Mouse (Mus musculus) midbrain, embryonic 16.5 days (tissue): ENCODE data around the gene Nptn. TPM values are rescaled to one million over a fixed set of nuclear protein-coding genes. Genes with fewer than 3 reads are reported as not detected.

Experiments used
- ATAC-seq: fragments of 200-750 bp; cut with Nextera tagmentation; 2 replicates; pipeline ENCODE4 v1.8.0; 2017; ENCODE audit warnings: moderate TSS enrichment
- H3K27ac ChIP-seq: fragments of 300-500 bp; sonication (generic); 2 replicates; pipeline ENCODE4 v1.5.1; 2014; ENCODE audit warnings: mild to moderate bottlenecking, low read length, mixed read lengths
- H3K27me3 ChIP-seq: fragments of 300-500 bp; sonication (generic); 2 replicates; pipeline ENCODE4 v1.6.1; 2014; ENCODE audit warnings: low read depth, low read length, mixed read lengths; ENCODE audit not compliant: control insufficient read depth, insufficient read depth
- H3K36me3 ChIP-seq: fragments of 300-500 bp; sonication (generic); 2 replicates; pipeline ENCODE4 v1.6.1; 2014; ENCODE audit warnings: mild to moderate bottlenecking, low read length, moderate library complexity, mixed read lengths; ENCODE audit not compliant: control insufficient read depth, insufficient read depth
- H3K4me1 ChIP-seq: fragments of 300-500 bp; sonication (generic); 2 replicates; pipeline ENCODE4 v1.6.1; 2014; ENCODE audit warnings: mild to moderate bottlenecking, low read length, mixed read lengths; ENCODE audit not compliant: control insufficient read depth, insufficient read depth
- H3K4me2 ChIP-seq: fragments of 300-500 bp; sonication (generic); 2 replicates; pipeline ENCODE4 v1.6.1; 2014; ENCODE audit warnings: mild to moderate bottlenecking, low read length, mixed read lengths
- H3K4me3 ChIP-seq: fragments of 300-500 bp; sonication (generic); 2 replicates; pipeline ENCODE4 v1.5.1; 2014; ENCODE audit warnings: low read depth, mild to moderate bottlenecking, low read length, moderate library complexity, mixed read lengths
- H3K9ac ChIP-seq: fragments of 300-500 bp; sonication (generic); 2 replicates; pipeline ENCODE4 v1.6.1; 2014; ENCODE audit warnings: low read depth, low read length, mixed read lengths
- H3K9me3 ChIP-seq: fragments of 300-500 bp; sonication (generic); replicated peaks from 2 replicates; pipeline ENCODE4 v1.6.1; 2014; ENCODE audit warnings: mild to moderate bottlenecking, low read length, mixed read lengths; ENCODE audit not compliant: control insufficient read depth, poor library complexity, severe bottlenecking
- WGBS: fragments of 180-500 bp; shearing (Covaris S2); extraction: QIAGEN DNeasy Blood & Tissue Kit; methylation state at CpG from one replicate; pipeline ENCODE4 v1.1.7; 2014; 5-methylcytosine and 5-hydroxymethylcytosine counted together
- polyA plus RNA-seq: library from polyadenylated mRNA; unstranded; fragments of >200 nt; fragmentation: Nextera tagmentation; extraction: Ambion mirVana; gene quantifications from 2 replicates; pipeline ENCODE4 v1.2.1, GENCODE M21; 2015

Gene Nptn
- polyA plus RNA-seq, 1 experiment from 2014 or later: 197 TPM

GRCm38 (mm10) chr9:58581283-58581930, 633 bp upstream of the Nptn start:
- Histone ChIP-seq H3K27ac (peak overlapping the region; percentile 80), H3K9me3 (0 out of 2 replicates have a peak, but pooled peaks cover 2% of the 10 kb centered on the region), H3K4me1 (peaks cover 16% of the 10 kb centered on the region), H3K36me3 (no peaks in the 10 kb centered on the region), H3K27me3 (no peaks in the 10 kb centered on the region), H3K4me2 (peak overlapping the region; percentile 58), H3K9ac (peak overlapping the region; percentile 59), H3K4me3 (peak overlapping the region; percentile 75)
- no peak for ATAC-seq
- WGBS: 30% methylated on average over 8 of the region's 8 CpGs

DNA sequence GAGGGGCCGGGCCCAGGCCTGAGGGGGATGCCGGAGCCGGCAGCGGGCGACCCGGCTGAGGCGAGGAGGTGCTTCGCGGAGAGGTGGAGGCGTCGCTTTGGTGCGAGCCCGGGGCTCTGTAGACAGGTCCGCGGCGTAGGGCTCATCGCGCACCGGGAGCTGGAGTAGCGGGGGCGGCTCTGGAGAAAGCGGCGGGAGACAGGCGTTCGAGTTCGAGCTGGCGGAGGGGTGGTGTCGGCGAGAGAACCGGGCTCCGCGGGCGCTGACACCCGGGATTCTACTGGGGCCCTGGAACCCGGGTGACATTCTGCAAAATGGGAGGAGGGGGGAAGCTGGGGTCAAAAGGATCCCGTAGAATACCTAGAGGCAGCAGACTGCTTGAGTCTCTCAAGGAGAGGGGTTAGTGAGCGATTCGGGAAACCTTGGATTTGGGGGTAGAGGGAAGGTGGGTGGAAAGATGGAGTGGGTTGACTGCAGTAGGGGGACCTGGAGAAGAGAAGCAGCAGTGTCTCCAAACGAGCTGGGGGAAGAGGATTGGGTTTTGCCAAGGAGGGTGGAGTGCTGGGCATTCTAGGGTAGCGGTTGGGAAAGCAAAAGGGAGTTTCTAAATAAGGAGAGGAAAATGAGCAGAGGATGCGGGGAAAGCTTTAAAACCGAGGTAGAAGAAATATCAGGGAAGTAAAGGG, 684 bp downstream of the Nptn start:
- peak overlapping the region; percentile 87 for H3K4me2 ChIP-seq
- H3K27ac ChIP-seq: peak overlapping the region; percentile 97
- H3K4me1 ChIP-seq: peaks cover 16% of the 10 kb centered on the region
- peak; percentile 78 for ATAC-seq
- no peaks in the 10 kb centered on the region for H3K36me3 ChIP-seq
- no peaks in the 10 kb centered on the region for H3K27me3 ChIP-seq
- H3K4me3 ChIP-seq: peak overlapping the region; percentile 75
- peak overlapping the region; percentile 98 for H3K9ac ChIP-seq
- 0 out of 2 replicates have a peak, but pooled peaks cover 2% of the 10 kb centered on the region for H3K9me3 ChIP-seq
- 0% methylated on average over 42 of the region's 42 CpGs for WGBS

- ATAC-seq: no peak
- H3K9me3 ChIP-seq: 0 out of 2 replicates have a peak, but pooled peaks cover 2% of the 10 kb centered on the region
These were observed 1.2 kb downstream of the Nptn start for GRCm38 (mm10) chr9:58583267-58583641.

GRCm38 (mm10) chr9:58584323-58584722, 2.3 kb downstream of the Nptn start:
- Histone ChIP-seq H3K9ac (no peak overlapping the region), H3K27ac (no peak overlapping the region), H3K4me1 (peaks cover 16% of the 10 kb centered on the region), H3K4me2 (no peak overlapping the region), H3K4me3 (no peak overlapping the region), H3K9me3 (no peaks in the 10 kb centered on the region), H3K27me3 (no peaks in the 10 kb centered on the region), H3K36me3 (no peaks in the 10 kb centered on the region)
- 67% methylated on average over 1 of the region's 1 CpGs for WGBS
- ATAC-seq: no peak

More at GRCm38 (mm10) chr9:58583267-58583641, 1.2 kb downstream of the Nptn start:
- Histone ChIP-seq H3K9ac (peak overlapping the region; percentile 98), H3K4me1 (peaks cover 16% of the 10 kb centered on the region), H3K27me3 (no peaks in the 10 kb centered on the region), H3K4me2 (peak overlapping the region; percentile 87), H3K36me3 (no peaks in the 10 kb centered on the region), H3K4me3 (peak overlapping the region; percentile 75), H3K27ac (peak overlapping the region; percentile 97)
- WGBS: 2% methylated on average over 8 of the region's 8 CpGs

GRCm38 (mm10) chr9:58588657-58589056, 6.6 kb downstream of the Nptn start:
- H3K4me3 ChIP-seq: no peak overlapping the region
- ATAC-seq: no peak
- H3K9me3 ChIP-seq: no peaks in the 10 kb centered on the region
- H3K4me1 ChIP-seq: peaks cover 9% of the 10 kb centered on the region
- H3K36me3 ChIP-seq: no peaks in the 10 kb centered on the region
- H3K27ac ChIP-seq: no peak overlapping the region
- WGBS: 91% methylated on average over 4 of the region's 4 CpGs
- H3K9ac ChIP-seq: no peak overlapping the region
- H3K4me2 ChIP-seq: no peak overlapping the region
- H3K27me3 ChIP-seq: no peaks in the 10 kb centered on the region

DNA sequence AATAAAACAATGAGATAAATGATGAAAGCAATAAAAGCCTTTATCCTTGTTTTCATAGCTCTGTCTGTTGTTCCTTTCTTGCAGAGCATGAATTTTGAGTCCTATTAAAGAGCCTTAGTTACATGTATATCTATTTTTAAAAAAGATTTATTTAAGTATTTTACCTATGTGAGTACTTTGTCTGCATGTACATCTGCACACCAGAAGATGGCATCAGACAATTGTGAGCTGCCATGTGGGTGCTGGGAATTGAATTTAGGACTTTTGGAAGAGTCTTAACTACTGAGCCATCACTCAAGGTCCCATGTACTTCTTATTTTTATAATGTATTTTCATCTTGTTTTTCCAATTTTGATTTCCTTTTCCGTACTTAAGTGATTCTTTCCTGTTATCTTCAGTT, 13.3 kb downstream of the Nptn start:
- WGBS: 94% methylated on average over 1 of the region's 1 CpGs
- Histone ChIP-seq H3K27me3 (no peaks in the 10 kb centered on the region), H3K4me2 (no peak overlapping the region), H3K4me1 (0 out of 2 replicates have a peak, but pooled peaks cover 2% of the 10 kb centered on the region), H3K9me3 (no peaks in the 10 kb centered on the region), H3K36me3 (no peaks in the 10 kb centered on the region), H3K9ac (no peak overlapping the region), H3K27ac (no peak overlapping the region), H3K4me3 (no peak overlapping the region)
- ATAC-seq: no peak

- H3K27me3 ChIP-seq: no peaks in the 10 kb centered on the region
- H3K36me3 ChIP-seq: no peaks in the 10 kb centered on the region
- WGBS: 88% methylated on average over 1 of the region's 1 CpGs
- no peaks in the 10 kb centered on the region for H3K9me3 ChIP-seq
- H3K4me1 ChIP-seq: peaks cover 10% of the 10 kb centered on the region
- no peak overlapping the region for H3K9ac ChIP-seq
- ATAC-seq: no peak
- no peak overlapping the region for H3K27ac ChIP-seq
- H3K4me2 ChIP-seq: no peak overlapping the region
- no peak overlapping the region for H3K4me3 ChIP-seq
These were observed 31.8 kb downstream of the Nptn start for GRCm38 (mm10) chr9:58613790-58614189.

DNA sequence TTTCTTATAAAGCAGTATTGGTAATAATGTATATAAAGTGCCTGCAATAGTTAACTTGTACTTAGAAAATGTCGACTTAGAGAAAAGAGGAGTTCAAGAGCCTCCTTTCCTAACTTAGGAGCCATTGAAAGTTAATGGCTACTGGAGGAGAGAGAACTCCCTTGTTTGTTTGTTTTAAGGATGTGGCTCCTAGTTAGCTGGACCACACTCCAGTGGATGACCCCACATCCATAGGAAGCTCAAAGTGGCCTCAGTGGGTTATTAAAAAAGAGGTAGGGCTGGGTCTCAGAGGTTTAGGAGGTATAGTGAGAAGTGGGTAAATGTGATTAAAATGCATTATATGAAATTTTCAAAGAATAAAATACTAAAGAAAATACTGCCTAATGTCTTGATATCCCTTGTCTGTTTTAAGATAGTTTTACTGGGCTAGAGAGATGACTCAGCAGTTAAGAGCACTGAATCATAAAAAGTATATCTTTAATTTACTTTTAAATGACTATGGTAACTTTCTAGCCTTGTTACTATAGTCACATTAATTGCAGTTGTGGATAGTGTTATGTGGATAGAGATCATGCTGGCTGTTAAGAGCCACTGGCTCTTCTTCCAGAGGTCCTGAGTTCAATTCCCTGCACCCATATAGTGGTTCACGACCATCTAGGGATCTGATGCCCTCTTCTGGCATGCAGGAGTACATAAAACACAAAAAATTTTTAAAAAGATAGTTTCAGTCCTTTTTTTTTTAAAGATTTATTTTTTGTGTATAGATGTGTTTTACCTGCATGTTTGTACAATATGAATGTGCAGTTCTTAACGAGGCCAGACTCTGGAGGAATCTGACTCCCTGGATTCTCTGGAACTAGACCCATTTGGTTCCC, 33.3 kb downstream of the Nptn start:
- no peaks in the 10 kb centered on the region for H3K27me3 ChIP-seq
- ATAC-seq: no peak
- 84% methylated on average over 3 of the region's 3 CpGs for WGBS
- peaks cover 10% of the 10 kb centered on the region for H3K4me1 ChIP-seq
- no peaks in the 10 kb centered on the region for H3K9me3 ChIP-seq
- no peak overlapping the region for H3K4me3 ChIP-seq
- no peak overlapping the region for H3K4me2 ChIP-seq
- no peak overlapping the region for H3K9ac ChIP-seq
- H3K36me3 ChIP-seq: no peaks in the 10 kb centered on the region
- H3K27ac ChIP-seq: no peak overlapping the region
